Mouse (Mus musculus): Measurements from ENCODE around the gene Sesn1. TPM values are rescaled to one million over a fixed set of nuclear protein-coding genes. Genes with fewer than 3 reads are reported as not detected.

Sesn1 gene
- polyA plus RNA-seq, 1 experiment from 2014 or later = 26.3 TPM

- no peaks in the 10 kb centered on the region for H3K4me1 ChIP-seq (replicated peaks; ENCODE audit: control insufficient read depth, insufficient read depth, low read length)
- no peak overlapping the region for H3K4me3 ChIP-seq (ENCODE audit: low read depth, low read length)
- H3K36me3 ChIP-seq (ENCODE audit: control insufficient read depth, insufficient read depth, low read length) = no peaks in the 10 kb centered on the region
- no peaks in the 10 kb centered on the region for H3K27me3 ChIP-seq (ENCODE audit: control insufficient read depth, insufficient read depth, low read length)
- WGBS = 91% methylated on average over 18 of the region's 18 CpGs
- no peak overlapping the region for H3K9ac ChIP-seq (ENCODE audit: low read depth, low read length)
- DNase-seq (ENCODE audit: low spot score) = no peak
- H3K9me3 ChIP-seq (ENCODE audit: control insufficient read depth, low read length) = no peaks in the 10 kb centered on the region
- H3K4me2 ChIP-seq (replicated peaks; ENCODE audit: low read depth, low read length) = no peak overlapping the region
- H3K27ac ChIP-seq (ENCODE audit: low read depth, low read length) = no peak overlapping the region
- ATAC-seq (ENCODE audit: low FRiP score) = no peak
Measured at GRCm38 (mm10) chr10:41957421-41958225, 147.9 kb downstream of the Sesn1 start.

Other genes starting within 250 kb of the Sesn1 start
- 0.74 and 0.92 TPM in 2 replicates for gene Ccdc162, start 93.3 kb upstream of the Sesn1 start, polyA plus RNA-seq (2014; fragmentation: Nextera tagmentation; extraction: Ambion mirVana)
- 21.3 and 22.1 TPM in 2 replicates for gene Cep57l1, start 64 bp upstream of the Sesn1 start, polyA plus RNA-seq (2014; fragmentation: Nextera tagmentation; extraction: Ambion mirVana)
- gene Armc2, start 208.5 kb downstream of the Sesn1 start, polyA plus RNA-seq (2014; fragmentation: Nextera tagmentation; extraction: Ambion mirVana) = 3.0 and 3.2 TPM in 2 replicates

Measured in hindbrain, embryonic 11.5 days (tissue).